Mouse (Mus musculus) bone marrow macrophage, adult 2 months (primary cell): ENCODE measurements around the gene Sdk2.

ENCODE experiments used
- CTCF ChIP-seq: IDR thresholded peaks from 2 replicates; pipeline ENCODE4 v1.5.1; 2012; ENCODE audit warnings: low read depth, mild to moderate bottlenecking, low read length, moderate library complexity
- POLR2A ChIP-seq: IDR thresholded peaks from 2 replicates; pipeline ENCODE4 v1.6.1; 2012; ENCODE audit warnings: mild to moderate bottlenecking, low read depth, low read length, borderline replicate concordance

DNA sequence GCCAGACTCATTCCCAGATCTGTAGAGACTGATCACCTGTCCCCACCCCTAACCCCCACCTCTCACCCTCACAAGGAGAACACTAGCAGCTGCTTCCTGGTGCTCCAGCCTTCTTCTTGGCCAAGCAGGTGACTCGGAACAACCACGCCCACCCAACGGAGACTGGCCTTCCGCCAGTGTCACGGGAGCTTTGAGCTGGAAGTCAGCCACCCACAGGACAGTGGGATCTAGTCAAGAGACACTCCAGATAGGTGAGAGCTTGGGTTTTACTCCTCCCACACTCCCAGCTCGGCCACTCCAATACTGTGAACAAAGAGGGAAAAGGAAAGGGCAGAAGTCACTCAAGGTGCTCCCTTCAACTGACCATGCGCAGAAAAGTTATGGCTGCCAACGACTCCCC, 327.6 kb downstream of the Sdk2 start:
- TF ChIP-seq CTCF (no peak), POLR2A (no peak)
